Mouse (Mus musculus) C2C12 (cell line): ENCODE measurements at regions not wholly inside any gene's neighbourhood (a gene's known extent, or its start where the extent isn't known, plus 50 kb on each side); places are given as distances from the start of the nearest gene placed in this dataset.

Experiments used
- CTCF ChIP-seq: IDR thresholded peaks from one replicate; pipeline ENCODE4 v1.5.1; 2011; ENCODE audit not compliant: control insufficient read depth, insufficient read depth, insufficient read length
- MAX ChIP-seq: IDR thresholded peaks from one replicate; pipeline ENCODE4 v1.6.1; 2011; ENCODE audit warnings: mild to moderate bottlenecking, control low read depth
- MYOD1 ChIP-seq: IDR thresholded peaks from one replicate; pipeline ENCODE4 v1.6.1; 2011; ENCODE audit warnings: low read depth; ENCODE audit not compliant: control insufficient read depth, insufficient read length
- USF1 ChIP-seq: IDR thresholded peaks from one replicate; pipeline ENCODE4 v1.6.1; 2011; ENCODE audit warnings: low read depth, mild to moderate bottlenecking, control low read depth, moderate library complexity

GRCm38 (mm10) chr14:104005132-104005531, 160.9 kb upstream of the Ednrb start:
- TF ChIP-seq MAX (no peak), CTCF (no peak), USF1 (no peak), MYOD1 (no peak)
